Mouse (Mus musculus) testis, adult 2 months (tissue): ENCODE measurements around the gene Ccdc141.

ENCODE experiments used
- CTCF ChIP-seq: fragments of 200-500 bp; IDR thresholded peaks from 2 replicates; pipeline ENCODE4 v1.5.1; 2012; ENCODE audit warnings: low read depth, mild to moderate bottlenecking, inconsistent platforms, low read length, moderate library complexity; ENCODE audit not compliant: control insufficient read depth, insufficient read depth, insufficient replicate concordance
- POLR2A ChIP-seq: fragments of 200-500 bp; IDR thresholded peaks from 2 replicates; pipeline ENCODE4 v1.6.1; 2012; ENCODE audit warnings: low read depth, mild to moderate bottlenecking, inconsistent platforms, low read length, moderate library complexity; ENCODE audit not compliant: control insufficient read depth

- no peak for TF ChIP-seq CTCF
- TF ChIP-seq POLR2A: no peak
These were observed 61.9 kb downstream of the Ccdc141 start for GRCm38 (mm10) chr2:77108562-77108961.
